Mouse (Mus musculus): Measurements from ENCODE around the gene Hprt. TPM values are rescaled to one million over a fixed set of nuclear protein-coding genes. Genes with fewer than 3 reads are reported as not detected.

Hprt gene
- 0.57 and 0.59 TPM in 2 replicates for polyA plus RNA-seq (2012)

DNA sequence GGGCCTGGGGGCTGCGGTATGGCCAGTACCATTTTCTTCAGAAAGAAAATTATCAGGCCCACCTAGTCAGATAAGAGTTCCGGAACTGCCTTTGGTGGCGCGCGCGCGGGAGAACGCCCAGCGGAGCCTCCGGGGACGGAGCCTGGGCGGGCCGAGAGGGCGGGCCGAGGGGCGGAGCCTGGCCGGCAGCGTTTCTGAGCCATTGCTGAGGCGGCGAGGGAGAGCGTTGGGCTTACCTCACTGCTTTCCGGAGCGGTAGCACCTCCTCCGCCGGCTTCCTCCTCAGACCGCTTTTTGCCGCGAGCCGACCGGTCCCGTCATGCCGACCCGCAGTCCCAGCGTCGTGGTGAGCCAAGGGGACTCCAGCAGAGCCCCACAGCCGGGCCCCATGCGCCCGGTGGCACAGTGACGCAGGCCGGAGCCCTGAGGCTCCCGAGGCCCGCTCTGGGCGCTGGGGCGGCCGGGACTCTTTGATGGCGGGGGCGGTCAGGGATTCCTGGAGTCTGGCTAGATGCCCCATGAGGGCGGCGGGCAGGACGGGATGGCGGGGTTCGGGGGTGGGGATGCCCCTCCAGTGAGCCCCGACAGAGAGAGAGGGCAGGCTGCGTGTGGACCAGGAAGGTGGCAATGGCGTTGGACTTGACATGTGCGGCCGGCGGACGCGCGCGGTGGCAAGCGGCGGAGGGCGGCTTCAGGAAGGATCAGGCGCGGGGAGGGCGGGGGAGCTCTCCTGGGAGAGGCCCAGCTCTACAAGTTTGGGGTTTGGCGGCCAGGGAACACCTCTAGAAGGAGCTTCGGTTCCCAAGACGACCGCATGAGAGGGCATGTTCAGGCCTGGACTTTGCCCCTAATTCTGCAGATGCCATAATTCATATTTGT lies at the start of gene Hprt:
Gene Hprt, plus strand, starts transcription at position 233 of the 879 bp plus-strand sequence.
- Histone ChIP-seq H3K4me1 (ENCODE audit: control insufficient read depth) (peaks cover 26% of the 10 kb centered on the region), H3K27me3 (ENCODE audit: control insufficient read depth) (no peaks in the 10 kb centered on the region), H3K36me3 (ENCODE audit: control insufficient read depth) (peaks cover 6% of the 10 kb centered on the region), H3K4me3 (replicated peaks) (peak within 1 kb of the TSS; percentile 80), H3K9me3 (ENCODE audit: control insufficient read depth, low read length) (peaks cover 2% of the 10 kb centered on the region; the same call in 1 of the 2 replicates)
- TF ChIP-seq TAL1 (IDR thresholded peaks at IDR 0.05; ENCODE audit: low read length) (no peak), GATA1 (IDR thresholded peaks at IDR 0.05; ENCODE audit: low read length) (0 out of 2 replicates have a peak, but pooled peaks have one; percentile 22)

DNA sequence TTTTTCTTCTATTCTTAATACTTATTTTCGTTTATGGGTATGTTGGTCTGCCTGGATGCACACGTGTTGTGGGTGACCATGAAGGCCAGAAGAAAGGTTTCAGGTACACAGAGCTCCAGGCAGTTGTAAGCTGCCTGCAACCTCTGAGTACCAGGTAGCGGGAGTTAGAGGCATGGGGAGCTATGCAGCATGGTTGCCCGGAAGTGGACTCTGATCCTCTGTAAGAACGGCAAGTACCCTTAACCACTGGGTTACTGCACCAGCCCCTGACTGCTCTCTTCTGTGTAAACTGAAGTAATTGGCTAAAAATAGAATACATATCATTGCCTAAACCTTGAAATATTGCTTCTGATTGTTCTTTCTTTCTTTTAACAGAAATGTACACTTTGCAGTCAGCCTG lies 42.4 kb upstream of the Hprt start:
- Histone ChIP-seq H3K4me3 (replicated peaks) (no peak overlapping the region), H3K27me3 (ENCODE audit: control insufficient read depth) (no peaks in the 10 kb centered on the region), H3K4me1 (ENCODE audit: control insufficient read depth) (no peaks in the 10 kb centered on the region), H3K36me3 (ENCODE audit: control insufficient read depth) (peaks cover 53% of the 10 kb centered on the region), H3K9me3 (ENCODE audit: control insufficient read depth, low read length) (no peaks in the 10 kb centered on the region)
- TF ChIP-seq GATA1 (IDR thresholded peaks at IDR 0.05; ENCODE audit: low read length) = no peak
- TF ChIP-seq TAL1 (IDR thresholded peaks at IDR 0.05; ENCODE audit: low read length) = no peak

DNA sequence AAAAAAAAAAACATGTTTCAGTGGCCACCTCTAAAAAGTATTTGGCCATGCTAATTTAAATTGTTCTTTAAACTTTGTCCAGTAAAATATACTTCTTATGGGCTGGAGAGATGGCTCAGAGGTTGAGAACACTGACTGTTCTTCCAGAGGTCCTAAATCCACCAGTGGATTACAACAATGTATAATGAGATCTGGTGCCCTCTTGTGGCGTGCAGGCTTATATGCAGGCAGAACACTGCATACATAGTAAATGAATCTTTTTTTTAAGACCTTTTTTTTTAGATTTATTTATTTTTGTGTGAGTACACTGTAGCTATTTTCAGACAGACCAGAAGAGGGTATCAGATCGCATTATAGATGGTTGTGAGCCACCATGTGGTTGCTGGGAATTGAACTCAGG lies 38.2 kb upstream of the Hprt start:
- H3K36me3 ChIP-seq (ENCODE audit: control insufficient read depth) = peaks cover 70% of the 10 kb centered on the region
- no peaks in the 10 kb centered on the region for H3K27me3 ChIP-seq (ENCODE audit: control insufficient read depth)
- TF ChIP-seq GATA1 (IDR thresholded peaks at IDR 0.05; ENCODE audit: low read length) (no peak), TAL1 (IDR thresholded peaks at IDR 0.05; ENCODE audit: low read length) (no peak)
- H3K4me1 ChIP-seq (ENCODE audit: control insufficient read depth) = no peaks in the 10 kb centered on the region
- H3K4me3 ChIP-seq (replicated peaks) = no peak overlapping the region
- H3K9me3 ChIP-seq (ENCODE audit: control insufficient read depth, low read length) = no peaks in the 10 kb centered on the region

DNA sequence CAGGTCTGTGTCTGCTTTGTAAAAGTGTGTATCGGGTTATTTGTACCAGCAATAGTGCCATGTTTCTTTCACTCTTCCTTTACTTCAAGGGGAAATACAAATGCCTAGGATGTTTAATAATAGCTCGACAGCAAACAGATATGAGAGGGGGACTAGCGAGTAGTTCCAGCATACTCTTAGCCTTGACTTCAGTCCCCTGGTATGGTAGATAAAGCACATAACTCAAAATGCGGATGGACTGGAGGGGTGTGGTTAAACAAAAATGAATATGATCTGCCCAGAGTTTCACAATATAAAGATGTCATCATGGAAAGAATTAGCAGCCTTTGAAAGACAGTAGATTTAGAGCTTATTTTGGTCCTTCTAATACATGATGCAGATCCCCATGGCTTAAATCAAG lies 31.0 kb upstream of the Hprt start:
- TF ChIP-seq GATA1 (IDR thresholded peaks at IDR 0.05; ENCODE audit: low read length) (no peak), TAL1 (IDR thresholded peaks at IDR 0.05; ENCODE audit: low read length) (no peak)
- peaks cover 26% of the 10 kb centered on the region for H3K36me3 ChIP-seq (ENCODE audit: control insufficient read depth)
- H3K27me3 ChIP-seq (ENCODE audit: control insufficient read depth) = no peaks in the 10 kb centered on the region
- H3K4me3 ChIP-seq (replicated peaks) = no peak overlapping the region
- no peaks in the 10 kb centered on the region for H3K9me3 ChIP-seq (ENCODE audit: control insufficient read depth, low read length)
- peaks cover 16% of the 10 kb centered on the region for H3K4me1 ChIP-seq (ENCODE audit: control insufficient read depth)

DNA sequence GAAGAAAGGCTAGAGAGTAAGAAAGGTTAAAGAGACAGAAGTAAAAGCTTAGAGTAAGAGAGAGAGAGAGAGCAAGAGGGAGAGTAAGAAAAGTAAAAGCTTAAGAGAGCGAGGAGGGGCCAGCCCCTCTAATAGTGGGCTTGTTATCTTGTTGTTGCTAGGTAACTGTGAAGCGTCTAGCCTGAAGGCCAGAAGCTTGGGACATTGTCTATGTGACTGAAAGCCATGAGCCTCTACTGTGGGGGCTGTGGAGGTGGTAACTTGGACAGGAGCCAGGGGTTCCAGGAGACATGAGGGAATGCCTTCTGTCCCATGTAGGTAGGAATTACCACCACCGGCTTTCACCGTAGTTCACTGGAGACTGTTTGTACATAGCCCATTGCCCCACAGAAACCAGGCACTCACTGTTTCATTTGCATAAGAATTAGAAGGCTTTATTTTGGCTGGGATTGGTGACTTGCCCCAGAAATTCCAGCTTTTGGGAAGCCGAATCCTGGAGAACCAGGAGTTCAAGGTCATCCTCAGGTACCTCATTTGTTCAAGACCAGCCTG lies 26.3 kb upstream of the Hprt start:
- H3K4me3 ChIP-seq (replicated peaks) = no peak overlapping the region
- TF ChIP-seq GATA1 (IDR thresholded peaks at IDR 0.05; ENCODE audit: low read length) (no peak), TAL1 (IDR thresholded peaks at IDR 0.05; ENCODE audit: low read length) (no peak)
- H3K27me3 ChIP-seq (ENCODE audit: control insufficient read depth) = no peaks in the 10 kb centered on the region
- H3K9me3 ChIP-seq (ENCODE audit: control insufficient read depth, low read length) = no peaks in the 10 kb centered on the region
- H3K4me1 ChIP-seq (ENCODE audit: control insufficient read depth) = peaks cover 26% of the 10 kb centered on the region
- H3K36me3 ChIP-seq (ENCODE audit: control insufficient read depth) = no peaks in the 10 kb centered on the region; the same call in 1 of the 2 replicates

DNA sequence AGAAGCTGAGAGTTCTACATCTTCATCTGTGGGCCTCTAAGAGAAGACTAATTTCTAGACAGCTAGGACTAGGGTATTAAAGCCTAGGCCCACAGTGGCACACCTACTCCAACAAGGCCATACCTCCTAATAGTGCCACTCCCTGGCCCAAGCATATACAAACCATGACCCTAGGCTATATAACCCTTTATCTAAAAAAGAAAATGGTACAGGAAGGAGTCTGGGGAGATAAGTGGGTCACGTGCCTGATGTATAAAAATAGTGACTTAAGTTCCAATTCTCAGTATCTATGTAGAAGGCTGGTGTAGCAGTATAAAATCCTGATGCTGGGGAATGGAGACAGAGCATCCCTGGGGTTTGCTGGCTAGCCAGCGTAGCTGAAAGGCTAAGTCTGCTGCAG lies 22.8 kb upstream of the Hprt start:
- Histone ChIP-seq H3K27me3 (ENCODE audit: control insufficient read depth) (no peaks in the 10 kb centered on the region), H3K9me3 (ENCODE audit: control insufficient read depth, low read length) (no peaks in the 10 kb centered on the region), H3K4me1 (ENCODE audit: control insufficient read depth) (peaks cover 32% of the 10 kb centered on the region)

DNA sequence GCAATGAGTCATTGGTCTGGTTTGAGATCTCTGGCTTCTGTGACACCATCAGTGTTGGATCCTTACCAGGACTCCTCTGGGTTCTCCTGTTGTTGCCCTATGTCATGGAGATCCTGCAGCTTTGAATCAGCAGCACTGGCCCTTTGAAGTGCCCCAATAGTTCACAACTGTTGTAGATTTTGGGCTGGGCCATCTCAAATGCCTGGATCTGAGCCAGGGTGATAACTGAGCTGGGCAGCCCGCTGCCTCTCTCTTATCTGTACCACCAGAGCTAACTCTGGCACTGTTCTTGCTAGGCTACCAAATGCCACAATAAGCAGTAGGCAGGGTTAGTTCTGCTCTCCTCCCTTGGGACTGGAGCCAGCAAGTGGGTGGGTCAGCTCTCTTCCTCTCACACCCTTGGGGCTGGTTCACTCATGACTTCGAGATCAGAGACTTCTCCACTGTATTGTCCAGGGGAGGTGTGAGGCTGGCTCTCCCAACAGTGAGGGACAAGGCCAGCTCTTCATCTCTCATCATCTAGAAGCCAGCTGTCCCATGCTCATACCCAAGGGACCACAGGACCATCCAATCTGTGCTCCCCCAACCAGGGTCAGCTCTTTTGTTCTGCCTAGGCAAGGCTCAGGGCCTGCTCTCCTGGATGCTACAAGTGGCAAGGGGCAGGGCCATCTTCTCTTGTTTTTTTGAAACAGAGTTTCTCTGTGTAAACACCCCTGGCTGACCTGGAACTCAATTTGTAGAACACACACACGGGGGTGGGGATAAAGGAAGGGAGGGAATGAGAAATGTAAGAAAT lies 16.5 kb upstream of the Hprt start:
- peak overlapping the region; percentile 51 for H3K4me3 ChIP-seq (replicated peaks)
- no peaks in the 10 kb centered on the region for H3K36me3 ChIP-seq (ENCODE audit: control insufficient read depth)
- no peaks in the 10 kb centered on the region for H3K9me3 ChIP-seq (ENCODE audit: control insufficient read depth, low read length)
- peaks cover 50% of the 10 kb centered on the region for H3K4me1 ChIP-seq (ENCODE audit: control insufficient read depth)
- no peaks in the 10 kb centered on the region for H3K27me3 ChIP-seq (ENCODE audit: control insufficient read depth)
- peak; percentile 82 for TF ChIP-seq GATA1 (IDR thresholded peaks at IDR 0.05; ENCODE audit: low read length)
- peak; percentile 84 for TF ChIP-seq TAL1 (IDR thresholded peaks at IDR 0.05; ENCODE audit: low read length)

More for the DNA sequence above, 22.8 kb upstream of the Hprt start:
- H3K36me3 ChIP-seq (ENCODE audit: control insufficient read depth) = no peaks in the 10 kb centered on the region
- H3K4me3 ChIP-seq (replicated peaks) = no peak overlapping the region
- TF ChIP-seq TAL1 (IDR thresholded peaks at IDR 0.05; ENCODE audit: low read length) = no peak
- no peak for TF ChIP-seq GATA1 (IDR thresholded peaks at IDR 0.05; ENCODE audit: low read length)

DNA sequence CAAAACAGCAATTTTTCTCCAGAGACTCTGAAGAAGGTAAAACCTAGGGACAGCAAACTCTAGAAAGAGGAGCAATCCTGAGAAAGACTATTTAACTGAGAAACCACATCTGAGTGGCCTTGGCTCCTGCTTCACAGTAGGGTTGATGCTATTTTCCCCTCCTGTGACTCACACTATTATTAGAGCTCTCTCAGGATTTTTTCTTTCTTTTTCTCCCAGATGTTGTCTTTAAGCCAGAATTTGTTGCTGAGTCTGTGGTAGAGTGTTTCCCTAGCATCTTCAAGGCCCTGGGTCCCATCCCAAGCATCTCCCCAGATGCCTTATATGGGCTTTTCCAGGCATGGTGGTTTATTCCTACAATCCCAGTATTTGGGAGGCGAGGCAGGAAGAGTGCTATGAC lies 15.8 kb upstream of the Hprt start:
- TF ChIP-seq GATA1 (IDR thresholded peaks at IDR 0.05; ENCODE audit: low read length) = no peak
- no peak for TF ChIP-seq TAL1 (IDR thresholded peaks at IDR 0.05; ENCODE audit: low read length)
- Histone ChIP-seq H3K27me3 (ENCODE audit: control insufficient read depth) (no peaks in the 10 kb centered on the region), H3K4me3 (replicated peaks) (no peak overlapping the region), H3K4me1 (ENCODE audit: control insufficient read depth) (peaks cover 55% of the 10 kb centered on the region), H3K36me3 (ENCODE audit: control insufficient read depth) (no peaks in the 10 kb centered on the region), H3K9me3 (ENCODE audit: control insufficient read depth, low read length) (no peaks in the 10 kb centered on the region)

DNA sequence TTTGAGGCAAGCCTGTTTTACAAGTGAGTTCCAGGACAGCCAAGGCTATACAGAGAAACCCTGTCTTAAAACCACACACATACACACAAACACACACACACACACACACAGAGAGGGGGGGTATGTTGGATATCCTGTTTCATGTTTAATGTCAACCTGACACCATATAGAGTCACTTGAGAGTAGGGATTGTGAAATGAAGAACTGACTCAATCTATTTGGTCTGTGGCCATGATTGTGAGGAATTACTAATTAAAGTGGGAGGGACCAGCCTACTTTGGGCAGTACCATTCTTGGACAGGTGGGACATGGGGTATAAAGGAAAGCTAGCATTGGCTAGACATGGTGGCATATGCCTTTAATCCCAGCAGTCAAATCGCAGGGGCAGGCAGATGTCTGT lies 15.3 kb upstream of the Hprt start:
- TF ChIP-seq TAL1 (IDR thresholded peaks at IDR 0.05; ENCODE audit: low read length) (no peak), GATA1 (IDR thresholded peaks at IDR 0.05; ENCODE audit: low read length) (no peak)
- no peak overlapping the region for H3K4me3 ChIP-seq (replicated peaks)
- no peaks in the 10 kb centered on the region for H3K27me3 ChIP-seq (ENCODE audit: control insufficient read depth)
- H3K9me3 ChIP-seq (ENCODE audit: control insufficient read depth, low read length) = no peaks in the 10 kb centered on the region
- no peaks in the 10 kb centered on the region for H3K36me3 ChIP-seq (ENCODE audit: control insufficient read depth)
- peaks cover 56% of the 10 kb centered on the region for H3K4me1 ChIP-seq (ENCODE audit: control insufficient read depth)

All from erythroblast, embryonic 14.5 days (primary cell).